Mouse (Mus musculus): ENCODE results near the gene Rbm20. TPM values are rescaled to one million over a fixed set of nuclear protein-coding genes. Genes with fewer than 3 reads are reported as not detected.
"Not testable (repeated sequence)": the region's sequence is repeated elsewhere in the genome, so short reads cannot be mapped to it uniquely, and the experiment has no call there.

Gene Rbm20
- total RNA-seq, 2 experiments from 2014 or later = 0.17 TPM; not detected in 1

GRCm38 (mm10) chr19:53898046-53898445 lies 220.9 kb downstream of the Rbm20 start:
- ATAC-seq (replicated peaks; ENCODE audit: poor library complexity) = no peak

- ATAC-seq (replicated peaks; ENCODE audit: poor library complexity) = no peak
Measured at GRCm38 (mm10) chr19:53898498-53898897, 221.4 kb downstream of the Rbm20 start.

DNA sequence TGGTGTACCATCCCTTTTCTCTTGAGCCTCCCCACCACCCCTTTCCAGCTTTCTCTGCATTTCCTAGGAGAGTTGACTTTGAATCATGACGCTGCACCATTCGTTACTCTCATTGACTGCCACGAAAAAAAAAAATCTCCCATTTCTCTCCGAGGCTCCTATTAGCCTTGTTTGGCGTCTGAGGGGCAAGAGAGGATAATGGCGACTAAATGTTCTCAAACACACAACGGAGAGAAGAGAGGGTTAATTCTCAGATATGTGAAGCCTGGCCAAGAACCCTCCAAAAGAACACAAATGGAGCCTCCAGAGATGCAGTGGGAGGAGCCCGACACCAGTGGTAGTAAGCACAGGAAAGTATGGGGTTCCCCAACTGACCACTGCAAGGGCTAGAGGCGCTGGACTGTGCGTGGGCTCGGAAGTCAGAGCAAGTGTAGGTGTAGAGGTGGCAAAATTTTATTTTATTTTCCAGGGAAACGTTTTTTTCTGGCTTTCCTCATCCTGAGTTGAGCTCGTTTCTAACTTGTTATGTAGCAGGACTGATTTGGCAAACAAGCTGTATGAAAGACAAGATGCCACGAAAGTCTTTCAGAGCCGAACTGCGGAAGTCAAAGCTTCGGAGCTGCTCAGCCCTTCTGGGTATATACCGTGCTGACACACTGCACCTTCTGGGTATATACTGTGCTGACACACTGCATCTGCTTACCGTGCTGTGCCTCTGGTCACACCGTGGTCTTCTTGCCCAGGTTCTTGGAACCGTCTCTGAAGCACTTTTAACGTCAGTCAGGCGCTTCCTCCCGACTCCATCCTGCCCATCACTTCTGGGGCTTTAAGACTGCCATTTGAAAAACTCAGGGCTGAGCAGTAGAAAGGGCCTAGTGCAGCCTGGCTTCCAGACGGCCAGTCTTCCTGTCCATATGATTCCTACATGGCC lies 222.1 kb downstream of the Rbm20 start:
- no peak for ATAC-seq (replicated peaks; ENCODE audit: poor library complexity)

- no peak for ATAC-seq (replicated peaks; ENCODE audit: poor library complexity)
Measured at GRCm38 (mm10) chr19:53899941-53900610, 223.0 kb downstream of the Rbm20 start.

GRCm38 (mm10) chr19:53901931-53902738 lies 225.0 kb downstream of the Rbm20 start:
- peak; percentile 12 for ATAC-seq (replicated peaks; ENCODE audit: poor library complexity)

DNA sequence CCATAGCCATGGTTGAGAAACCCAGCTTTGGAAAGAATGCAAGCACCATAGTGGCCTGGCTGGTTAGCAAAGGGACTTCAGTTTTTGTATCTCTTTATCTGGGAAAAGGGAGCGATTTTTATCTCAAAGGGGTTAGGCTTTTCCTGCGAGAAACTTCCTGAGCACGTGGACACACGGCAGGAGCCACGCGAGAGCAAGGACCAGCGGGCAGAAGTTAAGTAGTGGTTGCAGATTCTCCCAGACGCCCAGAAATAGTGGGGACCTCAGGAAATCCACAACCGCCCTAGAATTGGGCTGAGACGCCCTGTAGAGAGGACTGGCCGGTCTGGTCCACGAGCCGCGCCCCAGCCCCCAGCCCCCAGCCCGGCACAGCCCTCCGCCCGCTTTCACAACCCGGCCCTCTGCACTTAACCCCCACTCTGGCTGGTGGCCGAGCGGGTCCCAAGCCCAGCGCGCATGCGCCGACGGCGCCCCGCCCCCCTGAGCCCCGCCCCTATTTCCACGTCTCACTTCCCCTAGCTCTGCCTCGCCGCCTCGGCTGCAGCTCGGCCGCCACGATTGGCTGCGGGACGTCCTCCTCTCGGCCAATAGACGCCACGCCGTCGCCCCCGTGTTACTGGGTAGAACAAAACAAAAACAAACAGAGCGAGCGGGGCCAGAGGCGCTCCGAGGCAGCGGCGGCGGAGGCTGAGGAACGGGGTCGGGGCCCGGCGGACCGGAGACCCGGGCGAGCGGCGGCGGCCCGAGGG lies 225.8 kb downstream of the Rbm20 start:
- ATAC-seq (replicated peaks; ENCODE audit: poor library complexity) = peak; percentile 75

DNA sequence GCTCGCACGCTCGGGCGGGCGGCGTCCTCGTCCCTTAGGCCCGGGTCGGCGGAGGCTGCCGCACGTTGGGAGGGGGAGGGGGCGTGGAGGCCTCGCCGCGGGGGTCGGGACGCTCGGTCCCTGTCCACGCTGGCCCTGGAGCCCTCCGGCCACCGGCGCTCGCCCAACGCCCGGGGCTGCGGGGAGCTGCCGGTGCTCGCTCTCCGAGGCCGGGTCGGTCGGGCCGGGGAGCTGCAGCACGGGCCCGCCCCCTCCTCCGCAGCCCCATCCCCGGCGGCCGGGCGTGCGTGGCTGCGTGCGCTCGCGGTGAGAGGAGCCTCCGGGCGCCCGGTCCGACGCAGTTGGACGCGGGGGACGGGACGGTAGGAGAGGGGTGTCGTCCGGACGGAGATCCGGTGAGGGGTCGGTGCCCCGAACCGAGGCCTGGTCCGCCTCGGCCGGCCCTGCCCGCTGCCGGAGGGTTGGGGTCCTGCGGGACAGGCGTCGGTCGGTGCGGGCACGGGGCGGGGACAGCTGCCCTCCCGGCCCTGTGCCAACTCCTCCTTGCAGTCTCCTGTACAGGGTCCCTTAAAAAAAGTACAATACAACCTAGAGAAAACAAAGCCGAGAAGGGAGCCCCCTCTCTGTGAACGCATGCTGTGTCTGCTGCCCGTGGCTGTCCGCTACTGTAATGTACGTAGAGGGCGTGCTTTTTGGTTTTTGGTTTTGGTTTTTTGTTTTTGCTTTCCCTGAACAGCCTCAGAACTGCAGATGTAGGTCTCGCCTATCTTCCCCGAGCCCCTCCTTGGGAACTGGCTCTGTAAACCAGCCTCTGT lies 226.6 kb downstream of the Rbm20 start:
- peak; percentile 29 for ATAC-seq (replicated peaks; ENCODE audit: poor library complexity)

DNA sequence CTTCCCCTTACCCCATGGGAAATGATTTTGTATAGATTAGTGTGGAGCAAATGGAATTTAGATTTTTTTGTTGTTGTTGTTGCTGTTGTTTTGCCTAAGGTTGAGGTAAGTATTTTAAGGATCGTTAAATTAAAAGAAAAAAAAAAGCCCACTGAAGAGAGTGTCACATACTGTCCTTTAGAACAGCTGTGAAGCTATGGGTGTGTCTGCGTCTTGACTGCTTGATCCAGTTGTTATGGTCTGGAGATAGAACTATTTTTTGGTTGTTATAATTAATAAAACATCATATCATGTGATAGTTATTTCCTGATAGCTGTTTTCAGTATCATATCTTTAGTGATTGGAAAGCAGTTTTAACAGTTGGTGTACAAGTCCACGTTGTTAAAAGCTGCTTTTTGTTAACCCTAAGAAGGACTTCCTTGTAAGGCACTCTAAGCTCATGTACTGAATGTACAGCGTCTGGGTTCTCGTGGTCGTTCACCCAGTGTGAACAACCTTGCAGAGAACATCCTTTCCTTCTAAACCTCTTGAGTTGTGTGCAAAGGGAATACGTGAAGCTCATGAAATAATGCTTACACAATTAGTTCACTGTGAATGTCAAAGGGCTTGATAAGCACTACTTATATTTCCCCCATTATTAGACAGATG lies 227.9 kb downstream of the Rbm20 start:
- no peak for ATAC-seq (replicated peaks; ENCODE audit: poor library complexity)

DNA sequence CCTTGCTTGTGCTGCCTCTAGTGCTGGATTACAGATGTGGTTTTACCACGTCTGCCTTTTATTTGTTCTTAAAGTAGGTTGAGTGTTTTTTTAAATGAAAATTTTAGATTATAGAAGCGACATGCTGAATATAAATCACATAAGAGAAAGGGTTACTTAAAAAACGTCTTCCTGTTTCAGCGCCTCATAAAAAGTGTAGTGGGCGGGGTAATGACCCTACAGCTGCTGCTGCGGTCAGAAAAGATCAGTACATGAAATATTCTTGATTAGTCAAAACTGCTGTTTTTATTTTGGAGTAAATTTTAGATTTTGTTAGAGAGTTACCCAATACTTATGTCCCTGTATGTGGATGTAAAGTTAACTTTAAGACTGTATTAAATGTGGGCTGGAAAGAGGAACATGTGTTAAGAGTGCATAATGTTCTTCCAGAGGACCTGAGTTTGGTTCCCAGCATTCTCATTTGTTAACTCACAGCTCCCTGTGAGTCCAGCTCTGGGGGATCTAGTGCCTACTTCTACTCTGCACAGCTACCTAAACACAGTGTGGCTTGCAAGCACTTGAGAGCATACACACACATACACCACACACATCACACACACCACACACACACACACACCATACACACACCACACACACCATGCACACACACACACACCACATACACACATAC lies 229.1 kb downstream of the Rbm20 start:
- ATAC-seq (replicated peaks; ENCODE audit: poor library complexity) = peak; percentile 17

DNA sequence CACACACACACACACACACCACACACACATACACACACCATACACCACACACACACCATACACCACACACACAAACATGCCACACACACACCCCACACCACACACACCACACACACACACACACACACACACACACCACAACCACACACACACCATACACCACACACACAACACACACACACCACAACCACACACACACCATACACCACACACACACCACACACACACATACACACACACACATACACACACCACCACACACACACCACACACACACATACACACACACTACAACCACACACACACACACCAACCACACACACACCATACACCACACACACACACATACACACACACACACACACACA lies 229.6 kb downstream of the Rbm20 start:
- not testable (repeated sequence) for ATAC-seq (replicated peaks; ENCODE audit: poor library complexity)

DNA sequence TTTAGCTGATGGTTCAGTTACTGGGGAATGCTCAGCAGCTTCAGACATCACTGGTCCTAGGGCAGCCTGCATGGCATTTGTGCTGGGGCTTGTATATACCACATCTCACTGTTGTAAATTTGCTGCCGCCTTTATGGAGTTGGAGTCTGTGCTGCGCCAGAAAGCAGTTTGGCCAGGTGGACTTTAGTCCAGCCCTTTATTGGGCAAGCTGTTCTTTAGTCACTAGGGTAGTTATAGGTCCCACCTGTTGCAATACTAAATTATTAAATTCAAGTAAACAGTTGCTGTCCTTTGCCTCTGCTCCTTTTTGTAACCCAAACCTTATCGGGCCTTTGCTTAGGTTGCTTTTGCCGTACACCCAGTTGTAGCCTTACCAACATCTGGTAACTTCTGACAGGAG lies 237.8 kb downstream of the Rbm20 start:
- no peak for ATAC-seq (replicated peaks; ENCODE audit: poor library complexity)

Other genes starting within 250 kb of the Rbm20 start
- gene Dusp5, start 148.2 kb upstream of the Rbm20 start, total RNA-seq (2015) = 6.8 and 7.1 TPM in 2 replicates
- 3.4 and 6.0 TPM in 2 replicates for gene Dusp5, start 148.2 kb upstream of the Rbm20 start, total RNA-seq (2017)
- 60.9 and 62.8 TPM in 2 replicates for gene Nutf2-ps1, start 88.2 kb upstream of the Rbm20 start, total RNA-seq (2015)
- gene Nutf2-ps1, start 88.2 kb upstream of the Rbm20 start, total RNA-seq (2017) = 141 and 174 TPM in 2 replicates
- gene Smc3, start 76.9 kb upstream of the Rbm20 start, total RNA-seq (2015) = 131 and 140 TPM in 2 replicates
- 109 and 155 TPM in 2 replicates for gene Smc3, start 76.9 kb upstream of the Rbm20 start, total RNA-seq (2017)
- 295 and 305 TPM in 2 replicates for gene Pdcd4, start 214.9 kb downstream of the Rbm20 start, total RNA-seq (2015)
- 358 and 441 TPM in 2 replicates for gene Pdcd4, start 214.9 kb downstream of the Rbm20 start, total RNA-seq (2017)